Mouse (Mus musculus): ENCODE measurements around the gene Nphs1. TPM values are rescaled to one million over a fixed set of nuclear protein-coding genes. Genes with fewer than 3 reads are reported as not detected.
A peak's percentile ranks its signal among the peaks of the same experiment; 100 is the strongest.

Nphs1 gene
- polyA plus RNA-seq, 1 experiment from 2014 or later: not detected

GRCm38 (mm10) chr7:30520856-30521255 is 62.7 kb downstream of the Nphs1 start:
- Histone ChIP-seq H3K4me1 (peaks cover 5% of the 10 kb centered on the region), H3K36me3 (peaks cover 33% of the 10 kb centered on the region), H3K4me3 (no peak overlapping the region), H3K27ac (no peak overlapping the region), H3K27me3 (ENCODE audit: low read depth, poor library complexity, severe bottlenecking) (peaks cover 7% of the 10 kb centered on the region; the same call in 1 of the 2 replicates), H3K9me3 (replicated peaks) (no peaks in the 10 kb centered on the region)
- 83% methylated on average over 5 of the region's 5 CpGs for WGBS
- no peak for DNase-seq (ENCODE audit: low spot score)

GRCm38 (mm10) chr7:30522871-30523270 is 64.8 kb downstream of the Nphs1 start:
- peaks cover 10% of the 10 kb centered on the region for H3K27me3 ChIP-seq (ENCODE audit: low read depth, poor library complexity, severe bottlenecking)
- H3K4me3 ChIP-seq: no peak overlapping the region
- H3K27ac ChIP-seq: no peak overlapping the region
- H3K36me3 ChIP-seq: peaks cover 54% of the 10 kb centered on the region
- H3K9me3 ChIP-seq (replicated peaks): no peaks in the 10 kb centered on the region
- DNase-seq (ENCODE audit: low spot score): peak; percentile 26
- WGBS: 77% methylated on average over 10 of the region's 10 CpGs
- H3K4me1 ChIP-seq: peaks cover 17% of the 10 kb centered on the region

GRCm38 (mm10) chr7:30524487-30524886 is 66.4 kb downstream of the Nphs1 start:
- no peak for DNase-seq (ENCODE audit: low spot score)
- H3K9me3 ChIP-seq (replicated peaks): no peaks in the 10 kb centered on the region
- no peak overlapping the region for H3K27ac ChIP-seq
- peaks cover 70% of the 10 kb centered on the region for H3K36me3 ChIP-seq
- peaks cover 17% of the 10 kb centered on the region for H3K4me1 ChIP-seq
- WGBS: 79% methylated on average over 6 of the region's 6 CpGs
- no peak overlapping the region for H3K4me3 ChIP-seq
- peaks cover 10% of the 10 kb centered on the region for H3K27me3 ChIP-seq (ENCODE audit: low read depth, poor library complexity, severe bottlenecking)

- DNase-seq (ENCODE audit: low spot score): no peak
- Histone ChIP-seq H3K4me1 (peaks cover 17% of the 10 kb centered on the region), H3K27ac (peak overlapping the region; percentile 72), H3K36me3 (peaks cover 84% of the 10 kb centered on the region), H3K9me3 (replicated peaks) (no peaks in the 10 kb centered on the region), H3K27me3 (ENCODE audit: low read depth, poor library complexity, severe bottlenecking) (peaks cover 10% of the 10 kb centered on the region), H3K4me3 (peak overlapping the region; percentile 27)
- 20% methylated on average over 10 of the region's 10 CpGs for WGBS
Measured at GRCm38 (mm10) chr7:30525954-30526353, 67.8 kb downstream of the Nphs1 start.

- Histone ChIP-seq H3K9me3 (replicated peaks) (no peaks in the 10 kb centered on the region), H3K4me3 (peak overlapping the region; percentile 27), H3K36me3 (peaks cover 89% of the 10 kb centered on the region), H3K27ac (peak overlapping the region; percentile 72), H3K27me3 (ENCODE audit: low read depth, poor library complexity, severe bottlenecking) (peaks cover 10% of the 10 kb centered on the region), H3K4me1 (peaks cover 16% of the 10 kb centered on the region)
- no peak for DNase-seq (ENCODE audit: low spot score)
- WGBS: 16% methylated on average over 16 of the region's 17 CpGs
Measured at GRCm38 (mm10) chr7:30526399-30526798, 68.3 kb downstream of the Nphs1 start.

GRCm38 (mm10) chr7:30526981-30527380 is 68.9 kb downstream of the Nphs1 start:
- Histone ChIP-seq H3K27me3 (ENCODE audit: low read depth, poor library complexity, severe bottlenecking) (peaks cover 10% of the 10 kb centered on the region), H3K9me3 (replicated peaks) (no peaks in the 10 kb centered on the region), H3K4me1 (peaks cover 13% of the 10 kb centered on the region), H3K4me3 (0 out of 2 replicates have a peak overlapping the region, but pooled peaks have one; percentile 27), H3K36me3 (peaks cover 95% of the 10 kb centered on the region), H3K27ac (peak overlapping the region; percentile 72; the same call in 1 of the 2 replicates)
- DNase-seq (ENCODE audit: low spot score): no peak
- WGBS: 72% methylated on average over 14 of the region's 14 CpGs

GRCm38 (mm10) chr7:30531291-30531815 is 73.2 kb downstream of the Nphs1 start:
- 85% methylated on average over 9 of the region's 9 CpGs for WGBS
- Histone ChIP-seq H3K4me1 (peaks cover 34% of the 10 kb centered on the region), H3K27me3 (ENCODE audit: low read depth, poor library complexity, severe bottlenecking) (peaks cover 17% of the 10 kb centered on the region), H3K36me3 (peaks cover 68% of the 10 kb centered on the region), H3K9me3 (replicated peaks) (no peaks in the 10 kb centered on the region), H3K27ac (no peak overlapping the region), H3K4me3 (no peak overlapping the region)
- DNase-seq (ENCODE audit: low spot score): no peak

GRCm38 (mm10) chr7:30532931-30533330 is 74.8 kb downstream of the Nphs1 start:
- Histone ChIP-seq H3K9me3 (replicated peaks) (no peaks in the 10 kb centered on the region), H3K4me1 (peaks cover 26% of the 10 kb centered on the region), H3K27me3 (ENCODE audit: low read depth, poor library complexity, severe bottlenecking) (peaks cover 11% of the 10 kb centered on the region), H3K4me3 (no peak overlapping the region; the same call in 1 of the 2 replicates), H3K27ac (no peak overlapping the region), H3K36me3 (peaks cover 54% of the 10 kb centered on the region)
- no peak for DNase-seq (ENCODE audit: low spot score)
- WGBS: 40% methylated on average over 8 of the region's 8 CpGs

GRCm38 (mm10) chr7:30533941-30534632 is 76.0 kb downstream of the Nphs1 start:
- H3K4me3 ChIP-seq: peak overlapping the region; percentile 71
- no peak for DNase-seq (ENCODE audit: low spot score)
- peaks cover 26% of the 10 kb centered on the region for H3K4me1 ChIP-seq
- WGBS: 10% methylated on average over 26 of the region's 26 CpGs
- peak overlapping the region; percentile 90 for H3K27ac ChIP-seq
- H3K27me3 ChIP-seq (ENCODE audit: low read depth, poor library complexity, severe bottlenecking): peaks cover 11% of the 10 kb centered on the region
- no peaks in the 10 kb centered on the region for H3K9me3 ChIP-seq (replicated peaks)
- peaks cover 52% of the 10 kb centered on the region for H3K36me3 ChIP-seq

- peaks cover 52% of the 10 kb centered on the region for H3K36me3 ChIP-seq
- H3K4me3 ChIP-seq: peak within 1 kb of the TSS; percentile 71
- H3K9me3 ChIP-seq (replicated peaks): no peaks in the 10 kb centered on the region
- H3K27ac ChIP-seq: peak within 1 kb of the TSS; percentile 90
- peaks cover 26% of the 10 kb centered on the region for H3K4me1 ChIP-seq
- under 1% methylated on average over 71 of the region's 84 CpGs for WGBS
- peaks cover 11% of the 10 kb centered on the region for H3K27me3 ChIP-seq (ENCODE audit: low read depth, poor library complexity, severe bottlenecking)
- DNase-seq (ENCODE audit: low spot score): peak; percentile 97
Measured at GRCm38 (mm10) chr7:30534633-30535577, 76.8 kb downstream of the Nphs1 start, which contains the start of gene Arhgap33. Arhgap33 (minus strand) TSS chr7:30535060.

Data from limb, embryonic 10.5 days (tissue).